Mouse (Mus musculus): ENCODE measurements around the gene Ccdc50. TPM values are rescaled to one million over a fixed set of nuclear protein-coding genes. Genes with fewer than 3 reads are reported as not detected.

Ccdc50 gene
- polyA plus RNA-seq, 1 experiment: 8.4 TPM

- Histone ChIP-seq H3K4me3 (ENCODE audit: control insufficient read depth, insufficient read depth, low read length) (no peak overlapping the region), H3K27ac (ENCODE audit: control insufficient read depth, insufficient read depth, low read length) (no peak overlapping the region), H3K4me1 (replicated peaks; ENCODE audit: control insufficient read depth, insufficient read depth, low read length) (no peaks in the 10 kb centered on the region), H3K27me3 (ENCODE audit: control insufficient read depth, insufficient read depth, low read length) (no peaks in the 10 kb centered on the region), H3K36me3 (ENCODE audit: control insufficient read depth, insufficient read depth, low read length) (no peaks in the 10 kb centered on the region)
- WGBS: 97% methylated on average over 5 of the region's 5 CpGs
- no peak for DNase-seq
- TF ChIP-seq POLR2A (IDR thresholded peaks at IDR 0.05; ENCODE audit: control insufficient read depth, extremely low read depth, insufficient read depth, low read length, poor library complexity) (no peak), CTCF (IDR thresholded peaks at IDR 0.05; ENCODE audit: borderline replicate concordance, control insufficient read depth, extremely low read depth, insufficient read depth, low read length, poor library complexity) (no peak)
Observed at GRCm38 (mm10) chr16:27449360-27449759, 60.7 kb downstream of the Ccdc50 start.

DNA sequence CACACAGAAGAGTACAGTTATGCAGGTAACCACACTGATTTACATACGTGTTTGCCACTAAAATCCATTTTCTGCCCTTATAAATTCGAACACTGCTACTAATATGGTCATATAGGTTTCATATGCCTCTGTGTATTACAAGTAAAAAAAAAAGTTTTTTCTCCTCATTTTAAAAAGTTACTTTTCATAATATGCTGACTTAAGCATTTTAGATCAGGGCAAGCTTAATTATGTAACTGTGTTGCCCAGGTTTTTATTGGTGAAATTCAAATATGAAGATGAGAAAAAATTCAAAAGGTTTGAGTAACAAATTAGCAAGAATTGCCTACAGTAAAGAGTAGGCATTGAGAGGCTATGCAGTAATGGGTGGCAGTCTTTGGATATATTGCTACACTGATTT lies 62.0 kb downstream of the Ccdc50 start:
- TF ChIP-seq CTCF (IDR thresholded peaks at IDR 0.05; ENCODE audit: borderline replicate concordance, control insufficient read depth, extremely low read depth, insufficient read depth, low read length, poor library complexity): no peak
- TF ChIP-seq POLR2A (IDR thresholded peaks at IDR 0.05; ENCODE audit: control insufficient read depth, extremely low read depth, insufficient read depth, low read length, poor library complexity): no peak
- H3K27me3 ChIP-seq (ENCODE audit: control insufficient read depth, insufficient read depth, low read length): no peaks in the 10 kb centered on the region
- H3K4me3 ChIP-seq (ENCODE audit: control insufficient read depth, insufficient read depth, low read length): no peak overlapping the region
- no peaks in the 10 kb centered on the region for H3K36me3 ChIP-seq (ENCODE audit: control insufficient read depth, insufficient read depth, low read length)
- WGBS: 92% methylated on average over 2 of the region's 2 CpGs
- no peak overlapping the region for H3K27ac ChIP-seq (ENCODE audit: control insufficient read depth, insufficient read depth, low read length)
- DNase-seq: no peak
- H3K4me1 ChIP-seq (replicated peaks; ENCODE audit: control insufficient read depth, insufficient read depth, low read length): no peaks in the 10 kb centered on the region

GRCm38 (mm10) chr16:27453396-27453795 lies 64.7 kb downstream of the Ccdc50 start:
- Histone ChIP-seq H3K4me3 (ENCODE audit: control insufficient read depth, insufficient read depth, low read length) (no peak overlapping the region), H3K36me3 (ENCODE audit: control insufficient read depth, insufficient read depth, low read length) (no peaks in the 10 kb centered on the region), H3K27me3 (ENCODE audit: control insufficient read depth, insufficient read depth, low read length) (no peaks in the 10 kb centered on the region), H3K4me1 (replicated peaks; ENCODE audit: control insufficient read depth, insufficient read depth, low read length) (no peaks in the 10 kb centered on the region), H3K27ac (ENCODE audit: control insufficient read depth, insufficient read depth, low read length) (no peak overlapping the region)
- WGBS: 79% methylated on average over 3 of the region's 3 CpGs
- TF ChIP-seq CTCF (IDR thresholded peaks at IDR 0.05; ENCODE audit: borderline replicate concordance, control insufficient read depth, extremely low read depth, insufficient read depth, low read length, poor library complexity): no peak
- TF ChIP-seq POLR2A (IDR thresholded peaks at IDR 0.05; ENCODE audit: control insufficient read depth, extremely low read depth, insufficient read depth, low read length, poor library complexity): no peak
- DNase-seq: no peak

DNA sequence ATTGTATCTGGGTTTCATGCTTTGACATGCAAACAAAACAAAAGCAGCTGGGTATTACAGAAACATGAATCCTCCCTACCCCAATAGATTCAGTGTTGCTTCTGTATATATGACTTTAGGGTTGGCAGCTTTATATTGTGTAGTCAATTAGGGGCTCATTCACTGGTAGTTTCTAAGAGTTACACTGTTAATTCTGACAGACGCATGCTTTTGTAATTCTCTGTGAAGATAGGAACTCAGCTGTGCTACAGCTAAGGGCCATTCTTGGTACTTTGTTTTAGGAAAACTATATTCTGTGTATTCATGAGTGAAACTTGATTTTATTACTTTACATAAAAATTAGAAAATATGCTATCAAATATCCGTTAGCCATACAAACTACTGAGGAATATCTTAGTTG lies 65.2 kb downstream of the Ccdc50 start:
- Histone ChIP-seq H3K36me3 (ENCODE audit: control insufficient read depth, insufficient read depth, low read length) (no peaks in the 10 kb centered on the region), H3K27me3 (ENCODE audit: control insufficient read depth, insufficient read depth, low read length) (no peaks in the 10 kb centered on the region), H3K4me1 (replicated peaks; ENCODE audit: control insufficient read depth, insufficient read depth, low read length) (no peaks in the 10 kb centered on the region), H3K27ac (ENCODE audit: control insufficient read depth, insufficient read depth, low read length) (no peak overlapping the region), H3K4me3 (ENCODE audit: control insufficient read depth, insufficient read depth, low read length) (no peak overlapping the region)
- TF ChIP-seq POLR2A (IDR thresholded peaks at IDR 0.05; ENCODE audit: control insufficient read depth, extremely low read depth, insufficient read depth, low read length, poor library complexity) (no peak), CTCF (IDR thresholded peaks at IDR 0.05; ENCODE audit: borderline replicate concordance, control insufficient read depth, extremely low read depth, insufficient read depth, low read length, poor library complexity) (no peak)
- DNase-seq: no peak
- WGBS: 96% methylated on average over 2 of the region's 2 CpGs

- Histone ChIP-seq H3K4me3 (ENCODE audit: control insufficient read depth, insufficient read depth, low read length) (no peak overlapping the region), H3K4me1 (replicated peaks; ENCODE audit: control insufficient read depth, insufficient read depth, low read length) (no peaks in the 10 kb centered on the region), H3K36me3 (ENCODE audit: control insufficient read depth, insufficient read depth, low read length) (no peaks in the 10 kb centered on the region), H3K27me3 (ENCODE audit: control insufficient read depth, insufficient read depth, low read length) (no peaks in the 10 kb centered on the region), H3K27ac (ENCODE audit: control insufficient read depth, insufficient read depth, low read length) (no peak overlapping the region)
- TF ChIP-seq CTCF (IDR thresholded peaks at IDR 0.05; ENCODE audit: borderline replicate concordance, control insufficient read depth, extremely low read depth, insufficient read depth, low read length, poor library complexity) (no peak), POLR2A (IDR thresholded peaks at IDR 0.05; ENCODE audit: control insufficient read depth, extremely low read depth, insufficient read depth, low read length, poor library complexity) (no peak)
- 23% methylated on average over 4 of the region's 4 CpGs for WGBS
- peak; percentile 67 for DNase-seq
Observed at GRCm38 (mm10) chr16:27457273-27457672, 68.6 kb downstream of the Ccdc50 start.

DNA sequence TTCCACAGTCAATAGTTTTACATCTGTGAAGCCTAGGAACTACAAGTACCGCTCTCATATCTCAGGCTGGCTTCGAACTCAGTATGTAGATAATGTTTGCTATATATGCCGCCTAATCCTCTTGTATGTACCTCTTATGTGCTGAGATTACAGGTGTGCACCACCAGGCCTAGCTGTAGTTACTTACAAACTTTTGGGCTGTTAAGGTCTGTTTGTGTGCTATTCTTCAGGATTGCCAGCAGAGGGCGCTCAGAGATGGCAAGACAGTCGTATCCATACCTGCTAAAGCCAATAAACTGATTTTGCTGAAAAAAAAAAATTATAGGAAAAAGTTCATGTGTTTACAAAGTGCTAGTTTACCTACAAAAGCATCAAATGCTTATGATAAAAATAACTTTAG lies 80.1 kb downstream of the Ccdc50 start:
- TF ChIP-seq POLR2A (IDR thresholded peaks at IDR 0.05; ENCODE audit: control insufficient read depth, extremely low read depth, insufficient read depth, low read length, poor library complexity) (no peak), CTCF (IDR thresholded peaks at IDR 0.05; ENCODE audit: borderline replicate concordance, control insufficient read depth, extremely low read depth, insufficient read depth, low read length, poor library complexity) (no peak)
- H3K36me3 ChIP-seq (ENCODE audit: control insufficient read depth, insufficient read depth, low read length): no peaks in the 10 kb centered on the region
- no peak overlapping the region for H3K27ac ChIP-seq (ENCODE audit: control insufficient read depth, insufficient read depth, low read length)
- H3K4me1 ChIP-seq (replicated peaks; ENCODE audit: control insufficient read depth, insufficient read depth, low read length): no peaks in the 10 kb centered on the region
- WGBS: 30% methylated on average over 5 of the region's 5 CpGs
- peak; percentile 2 for DNase-seq
- no peaks in the 10 kb centered on the region for H3K27me3 ChIP-seq (ENCODE audit: control insufficient read depth, insufficient read depth, low read length)
- no peak overlapping the region for H3K4me3 ChIP-seq (ENCODE audit: control insufficient read depth, insufficient read depth, low read length)

- no peaks in the 10 kb centered on the region for H3K27me3 ChIP-seq (ENCODE audit: control insufficient read depth, insufficient read depth, low read length)
- TF ChIP-seq POLR2A (IDR thresholded peaks at IDR 0.05; ENCODE audit: control insufficient read depth, extremely low read depth, insufficient read depth, low read length, poor library complexity): no peak
- TF ChIP-seq CTCF (IDR thresholded peaks at IDR 0.05; ENCODE audit: borderline replicate concordance, control insufficient read depth, extremely low read depth, insufficient read depth, low read length, poor library complexity): no peak
- no peak overlapping the region for H3K4me3 ChIP-seq (ENCODE audit: control insufficient read depth, insufficient read depth, low read length)
- 78% methylated on average over 6 of the region's 6 CpGs for WGBS
- H3K4me1 ChIP-seq (replicated peaks; ENCODE audit: control insufficient read depth, insufficient read depth, low read length): no peaks in the 10 kb centered on the region
- H3K36me3 ChIP-seq (ENCODE audit: control insufficient read depth, insufficient read depth, low read length): no peaks in the 10 kb centered on the region
- H3K27ac ChIP-seq (ENCODE audit: control insufficient read depth, insufficient read depth, low read length): no peak overlapping the region
- DNase-seq: no peak
Observed at GRCm38 (mm10) chr16:27471389-27471788, 82.7 kb downstream of the Ccdc50 start.
